Mouse (Mus musculus) heart, postnatal 0 days (tissue): ENCODE measurements around the gene Rnaseh2c.

Source experiments
- CTCF ChIP-seq: IDR thresholded peaks from 2 replicates; pipeline ENCODE4 v1.5.1; 2016; ENCODE audit warnings: antibody characterized with exemption, control low read depth, low read depth
- EP300 ChIP-seq: IDR thresholded peaks from 2 replicates; pipeline ENCODE4 v1.6.1; 2016; ENCODE audit warnings: antibody characterized with exemption, low read depth

DNA sequence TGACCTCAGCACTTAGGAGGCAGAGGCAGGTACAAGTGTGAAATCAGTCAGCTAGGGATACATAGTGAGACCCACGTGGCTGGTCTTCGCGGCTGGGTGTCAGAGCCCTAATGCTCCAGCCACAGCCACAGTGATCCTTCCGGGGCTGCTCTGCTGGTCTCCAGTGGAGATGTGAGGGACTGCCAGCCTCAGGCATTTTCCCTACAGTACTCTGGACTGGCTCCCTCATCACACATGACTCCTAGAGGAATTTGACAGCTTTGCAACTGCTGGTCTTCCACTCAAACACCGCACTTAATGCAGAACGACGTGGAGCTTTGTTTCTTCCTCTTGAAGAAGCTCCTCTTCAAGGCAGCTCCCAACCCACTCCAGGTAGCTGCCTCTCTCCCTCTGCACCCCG lies 4.5 kb downstream of the Rnaseh2c start:
- TF ChIP-seq CTCF (no peak; the same call in 1 of the 2 replicates), EP300 (no peak)
